Mouse (Mus musculus): ENCODE data around the gene Plekhs1.
"Not testable (repeated sequence)": the region's sequence is repeated elsewhere in the genome, so short reads cannot be mapped to it uniquely, and the experiment has no call there.

The Plekhs1 gene

GRCm38 (mm10) chr19:56519408-56519807 lies 58.0 kb downstream of the Plekhs1 start:
- not testable (repeated sequence) for DNase-seq (ENCODE audit: low read depth)

DNA sequence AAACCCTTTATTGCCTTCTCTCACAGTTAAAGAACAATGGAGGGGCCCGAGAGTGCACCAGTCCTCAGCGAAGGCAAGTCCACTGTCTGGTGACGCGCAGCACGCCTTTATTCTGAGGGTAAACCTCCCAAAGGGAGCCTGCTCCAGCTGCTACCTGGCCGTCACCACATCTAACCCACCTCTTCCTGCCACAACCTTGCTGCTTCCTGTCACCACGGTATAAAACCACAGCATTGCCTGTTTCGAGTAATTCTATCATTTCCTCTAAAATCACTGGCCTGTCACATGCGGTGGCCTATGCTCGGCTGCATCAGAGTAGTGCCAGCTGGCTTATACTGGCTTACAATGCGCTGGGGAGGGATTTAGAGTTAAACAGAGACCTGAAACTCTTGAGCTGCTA lies 69.1 kb downstream of the Plekhs1 start:
- not testable (repeated sequence) for DNase-seq (ENCODE audit: low read depth)

- DNase-seq (ENCODE audit: low read depth), result no peak
These were observed 69.8 kb downstream of the Plekhs1 start for GRCm38 (mm10) chr19:56531251-56531650.

GRCm38 (mm10) chr19:56533291-56534071 lies 72.0 kb downstream of the Plekhs1 start:
- no peak for DNase-seq (ENCODE audit: low read depth)

DNA sequence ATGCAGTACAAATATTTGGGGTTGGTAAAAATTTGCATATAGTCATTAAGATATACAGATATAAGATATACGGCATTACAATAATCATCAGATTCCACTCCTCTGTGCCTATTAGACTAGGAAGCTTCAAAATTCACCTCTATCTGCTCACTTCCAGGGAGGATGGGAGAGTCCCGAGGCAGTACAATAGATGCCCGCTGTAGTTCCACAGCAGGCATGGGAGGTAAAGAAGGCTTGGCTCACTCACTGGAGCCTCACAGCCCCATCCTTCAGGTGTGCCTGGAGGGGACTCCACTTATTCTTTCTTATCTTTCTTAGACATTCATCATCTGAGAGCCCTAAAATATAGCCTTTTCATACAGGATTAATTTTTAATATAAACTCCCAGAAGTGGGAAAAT lies 72.9 kb downstream of the Plekhs1 start:
- DNase-seq (ENCODE audit: low read depth), result no peak

DNA sequence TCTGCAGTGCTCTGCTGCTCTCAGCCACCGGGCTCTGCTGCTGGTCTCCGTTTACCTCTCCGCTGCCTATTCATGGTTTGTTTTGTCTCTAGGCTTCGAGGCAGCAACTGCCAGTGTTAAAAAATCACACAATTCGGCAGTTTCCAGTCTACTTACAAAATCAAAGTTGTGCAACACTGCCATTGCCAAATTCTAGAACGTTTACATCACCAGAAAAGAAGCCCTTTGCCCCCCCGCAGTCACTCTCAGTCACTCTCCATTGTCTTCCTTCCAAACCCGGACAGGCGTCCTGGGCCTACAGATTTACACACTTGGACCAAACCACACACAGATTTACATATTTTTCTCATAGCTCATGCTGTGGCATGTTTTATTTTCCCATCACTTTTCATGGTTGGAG lies 73.6 kb downstream of the Plekhs1 start:
- no peak for DNase-seq (ENCODE audit: low read depth)

GRCm38 (mm10) chr19:56535765-56536164 lies 74.3 kb downstream of the Plekhs1 start:
- no peak for DNase-seq (ENCODE audit: low read depth)
